Comparison of ENCODE assay signal across 8 mouse cellular contexts in genomic region chr7:132247567-132247966, GRCm38 (mm10).
DNase-seq lines count a peak whose midpoint lies in the region; ATAC-seq and TF ChIP-seq lines count a peak whose summit lies in the region.

No protein-coding gene starts in this region.

- 28% methylated on average over 11 of the region's 11 CpGs for WGBS in lung, embryonic 15.5 days
- 67% methylated on average over 11 of the region's 11 CpGs for WGBS in lung, adult 2 months
- WGBS in embryonic facial prominence, embryonic 14.5 days: 22% methylated on average over 11 of the region's 11 CpGs
- WGBS in limb, embryonic 10.5 days: 21% methylated on average over 11 of the region's 11 CpGs
- 69% methylated on average over 11 of the region's 11 CpGs for WGBS in cerebellum, adult 2 months

- peaks cover 37% of the 10 kb centered on the region for H3K4me1 ChIP-seq in lung, embryonic 15.5 days
- H3K4me1 ChIP-seq in lung, adult 2 months (ENCODE audit: control insufficient read depth, insufficient read depth, low read length): peaks cover 13% of the 10 kb centered on the region
- no peaks in the 10 kb centered on the region for H3K4me1 ChIP-seq in embryonic facial prominence, embryonic 14.5 days (ENCODE audit: control insufficient read depth, insufficient read depth, low read length)
- peaks cover 36% of the 10 kb centered on the region for H3K4me1 ChIP-seq in limb, embryonic 10.5 days
- H3K4me1 ChIP-seq in cerebellum, adult 2 months (ENCODE audit: control insufficient read depth, insufficient read depth, low read length): peaks cover 11% of the 10 kb centered on the region

- TF ChIP-seq CTCF in lung, adult 2 months (IDR thresholded peaks at IDR 0.05; ENCODE audit: insufficient read depth, low read length): no peak
- no peak for TF ChIP-seq CTCF in cerebellum, adult 2 months (IDR thresholded peaks at IDR 0.05; ENCODE audit: borderline replicate concordance, insufficient read depth, low read depth, low read length)

- H3K4me2 ChIP-seq in lung, embryonic 15.5 days: no peak overlapping the region
- H3K4me2 ChIP-seq in embryonic facial prominence, embryonic 14.5 days (ENCODE audit: low read depth, low read length): no peak overlapping the region

- H3K27me3 ChIP-seq in lung, embryonic 15.5 days: no peaks in the 10 kb centered on the region
- H3K27me3 ChIP-seq in embryonic facial prominence, embryonic 14.5 days (replicated peaks; ENCODE audit: control insufficient read depth, insufficient read depth, low read length): no peaks in the 10 kb centered on the region
- 0 out of 2 replicates have a peak, but pooled peaks cover 7% of the 10 kb centered on the region for H3K27me3 ChIP-seq in limb, embryonic 10.5 days (ENCODE audit: low read depth, poor library complexity, severe bottlenecking)
- no peaks in the 10 kb centered on the region for H3K27me3 ChIP-seq in cerebellum, adult 2 months (ENCODE audit: control insufficient read depth, insufficient read depth, low read length)

- no peak overlapping the region for H3K4me3 ChIP-seq in lung, embryonic 15.5 days
- no peak overlapping the region for H3K4me3 ChIP-seq in lung, adult 2 months (replicated peaks; ENCODE audit: extremely low read depth, low read depth, low read length)
- no peak overlapping the region for H3K4me3 ChIP-seq in embryonic facial prominence, embryonic 14.5 days (ENCODE audit: low read depth, low read length)
- 0 out of 2 replicates have a peak overlapping the region, but pooled peaks have one; percentile 12 for H3K4me3 ChIP-seq in limb, embryonic 10.5 days
- H3K4me3 ChIP-seq in cerebellum, adult 2 months (replicated peaks; ENCODE audit: insufficient read depth, low read depth, low read length): no peak overlapping the region

- H3K9me3 ChIP-seq in lung, embryonic 15.5 days: no peaks in the 10 kb centered on the region
- H3K9me3 ChIP-seq in embryonic facial prominence, embryonic 14.5 days (ENCODE audit: control insufficient read depth, low read length): no peaks in the 10 kb centered on the region
- no peaks in the 10 kb centered on the region for H3K9me3 ChIP-seq in limb, embryonic 10.5 days (replicated peaks)

- H3K27ac ChIP-seq in lung, embryonic 15.5 days: peak overlapping the region; percentile 4; the same call in 1 of the 2 replicates
- H3K27ac ChIP-seq in embryonic facial prominence, embryonic 14.5 days (replicated peaks; ENCODE audit: low read depth, low read length): peak overlapping the region; percentile 52
- peak overlapping the region; percentile 70; the same call in 1 of the 2 replicates for H3K27ac ChIP-seq in limb, embryonic 10.5 days
- H3K27ac ChIP-seq in cerebellum, adult 2 months (ENCODE audit: insufficient read depth, low read length): no peak overlapping the region

- H3K9ac ChIP-seq in lung, embryonic 15.5 days: no peak overlapping the region
- H3K9ac ChIP-seq in embryonic facial prominence, embryonic 14.5 days (ENCODE audit: low read depth, low read length): no peak overlapping the region

- no peaks in the 10 kb centered on the region for H3K36me3 ChIP-seq in lung, embryonic 15.5 days
- peaks cover 18% of the 10 kb centered on the region; the same call in 1 of the 2 replicates for H3K36me3 ChIP-seq in embryonic facial prominence, embryonic 14.5 days (ENCODE audit: control insufficient read depth, insufficient read depth, low read length)
- peaks cover 4% of the 10 kb centered on the region; the same call in 1 of the 2 replicates for H3K36me3 ChIP-seq in limb, embryonic 10.5 days

- TF ChIP-seq POLR2A in lung, adult 2 months (IDR thresholded peaks at IDR 0.05; ENCODE audit: borderline replicate concordance, extremely low read depth, low read depth, low read length): no peak
- no peak for TF ChIP-seq POLR2A in cerebellum, adult 2 months (IDR thresholded peaks at IDR 0.05; ENCODE audit: borderline replicate concordance, insufficient read depth, low read length)

- ATAC-seq in lung, embryonic 15.5 days (ENCODE audit: borderline replicate concordance, extremely low read depth, low FRiP score, low TSS enrichment): peak; percentile 25; the same call in 1 of the 2 replicates
- ATAC-seq in embryonic facial prominence, embryonic 14.5 days (ENCODE audit: low read depth): peak; percentile 93

- DNase-seq in lung, adult 2 months: no peak
- peak; percentile 90 for DNase-seq in embryonic facial prominence, embryonic 14.5 days (ENCODE audit: low spot score)
- DNase-seq in limb, embryonic 10.5 days (ENCODE audit: low spot score): peak; percentile 51
- DNase-seq in retina, postnatal 7 days (ENCODE audit: low read depth, low spot score): peak; percentile 17
- DNase-seq in urinary bladder, adult 18-20 months (ENCODE audit: low spot score in 2 of 2): no peak
- no peak for DNase-seq in cerebellum, adult 2 months
- no peak for DNase-seq in urinary bladder, postnatal 4 days (ENCODE audit: low spot score in 2 of 2)

Comparison
In these comparisons a context has a peak if more than half of its experiments do, and no peak if none do; other contexts are left out.
1. DNase-seq: peak in embryonic facial prominence, embryonic 14.5 days (single experiment), limb, embryonic 10.5 days (single experiment) and retina, postnatal 7 days (single experiment); none in lung, adult 2 months (single experiment), urinary bladder, adult 18-20 months (0 of 2), cerebellum, adult 2 months (0 of 2) and urinary bladder, postnatal 4 days (0 of 2).